Mouse (Mus musculus) embryonic fibroblast, embryonic 13.5 days (primary cell): Measurements from ENCODE around the gene Rasgef1b.

ENCODE experiments used
- CTCF ChIP-seq: IDR thresholded peaks from 2 replicates; pipeline ENCODE4 v1.5.1; 2011; ENCODE audit warnings: mild to moderate bottlenecking, control low read depth, low read length, moderate library complexity, borderline replicate concordance; ENCODE audit not compliant: insufficient read depth
- POLR2A ChIP-seq: IDR thresholded peaks from 2 replicates; pipeline ENCODE4 v1.6.1; 2011; ENCODE audit warnings: low read depth, mild to moderate bottlenecking, control low read depth, low read length, moderate library complexity

GRCm38 (mm10) chr5:99380166-99380565 is 348.7 kb downstream of the Rasgef1b start:
- TF ChIP-seq POLR2A (no peak), CTCF (no peak)
